Mouse (Mus musculus): ENCODE measurements at regions not wholly inside any gene's neighbourhood (a gene's known extent, or its start where the extent isn't known, plus 50 kb on each side); places are given as distances from the start of the nearest gene placed in this dataset.

DNA sequence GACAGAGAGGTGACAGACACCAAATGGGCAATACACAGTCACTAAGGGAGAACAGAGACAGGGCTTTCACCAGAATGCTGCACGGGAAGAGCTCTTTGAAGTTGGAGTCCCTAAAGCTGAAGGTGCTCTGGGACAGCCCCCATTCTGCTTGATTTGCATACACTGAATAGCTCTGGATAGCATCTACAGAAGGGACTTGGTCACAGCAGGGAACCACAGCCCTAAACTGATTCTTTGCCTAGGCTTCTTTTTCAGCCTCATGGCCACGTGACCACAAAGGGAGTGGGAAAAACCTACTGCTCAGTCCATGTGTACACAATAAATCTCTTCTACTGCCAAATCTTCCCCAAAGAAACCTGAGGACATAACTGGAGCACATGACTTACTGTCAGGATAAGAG, 221.3 kb downstream of the Opa1 start:
- H3K4me1 ChIP-seq, result peaks cover 27% of the 10 kb centered on the region
- no peak overlapping the region for H3K4me2 ChIP-seq (replicated peaks)
- no peaks in the 10 kb centered on the region for H3K36me3 ChIP-seq
- WGBS, result 43% methylated on average over 2 of the region's 2 CpGs
- no peak overlapping the region for H3K9ac ChIP-seq
- no peaks in the 10 kb centered on the region for H3K9me3 ChIP-seq (replicated peaks)
- H3K27me3 ChIP-seq, result peaks cover 4% of the 10 kb centered on the region; the same call in 1 of the 2 replicates
- ATAC-seq (ENCODE audit: insufficient number of reproducible peaks, low FRiP score, low TSS enrichment, low read depth), result no peak
- no peak overlapping the region for H3K27ac ChIP-seq (replicated peaks)
- no peak overlapping the region for H3K4me3 ChIP-seq (replicated peaks)

DNA sequence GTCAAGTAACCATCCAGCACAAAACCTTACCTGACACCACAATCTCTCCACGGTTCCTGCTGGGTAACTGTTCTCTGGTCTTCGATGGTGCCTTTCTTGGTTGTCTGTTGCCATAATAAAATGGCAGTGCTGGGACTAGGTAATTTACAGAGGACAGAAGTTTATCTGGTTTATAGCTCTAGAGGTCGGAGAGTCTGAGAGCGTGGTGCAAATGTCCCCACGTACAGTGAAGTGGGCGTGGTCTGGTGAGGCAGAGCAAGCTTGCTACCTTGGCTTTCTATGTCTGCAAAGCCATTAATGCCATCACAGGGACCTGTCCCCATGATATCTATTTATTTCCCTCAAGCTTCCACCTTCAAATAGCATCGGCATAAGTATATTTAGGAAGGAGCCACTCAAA, 223.0 kb downstream of the Opa1 start:
- Histone ChIP-seq H3K27ac (replicated peaks) (peak overlapping the region; percentile 63), H3K9ac (no peak overlapping the region), H3K4me3 (replicated peaks) (no peak overlapping the region), H3K27me3 (0 out of 2 replicates have a peak, but pooled peaks cover 4% of the 10 kb centered on the region), H3K4me2 (replicated peaks) (no peak overlapping the region), H3K9me3 (replicated peaks) (no peaks in the 10 kb centered on the region), H3K36me3 (no peaks in the 10 kb centered on the region), H3K4me1 (peaks cover 27% of the 10 kb centered on the region)
- no peak for ATAC-seq (ENCODE audit: insufficient number of reproducible peaks, low FRiP score, low TSS enrichment, low read depth)
- 85% methylated on average over 7 of the region's 7 CpGs for WGBS

DNA sequence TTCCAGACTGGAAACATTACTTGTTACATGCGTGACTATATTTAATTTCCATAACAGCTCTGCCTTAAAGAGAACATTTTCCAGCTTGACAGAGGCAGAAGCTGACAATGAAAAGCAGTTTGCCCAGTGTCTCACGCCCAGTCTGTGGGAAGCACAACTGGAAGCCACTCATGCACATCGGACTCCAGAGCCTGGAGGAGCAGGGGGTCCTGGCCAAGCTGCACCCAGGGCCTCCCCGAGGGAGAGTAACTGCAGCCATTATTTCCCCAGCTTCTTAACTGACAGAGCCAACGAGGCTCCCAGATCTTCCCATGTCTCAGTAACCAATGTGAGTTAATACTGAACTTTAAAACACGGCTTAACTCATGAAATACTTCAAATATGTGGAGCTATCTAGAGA, 223.5 kb downstream of the Opa1 start:
- Histone ChIP-seq H3K9ac (no peak overlapping the region), H3K27ac (replicated peaks) (peak overlapping the region; percentile 63), H3K27me3 (0 out of 2 replicates have a peak, but pooled peaks cover 6% of the 10 kb centered on the region), H3K9me3 (replicated peaks) (no peaks in the 10 kb centered on the region), H3K4me3 (replicated peaks) (no peak overlapping the region), H3K36me3 (no peaks in the 10 kb centered on the region), H3K4me2 (replicated peaks) (no peak overlapping the region), H3K4me1 (peaks cover 24% of the 10 kb centered on the region)
- WGBS, result 29% methylated on average over 6 of the region's 6 CpGs
- ATAC-seq (ENCODE audit: insufficient number of reproducible peaks, low FRiP score, low TSS enrichment, low read depth), result no peak

DNA sequence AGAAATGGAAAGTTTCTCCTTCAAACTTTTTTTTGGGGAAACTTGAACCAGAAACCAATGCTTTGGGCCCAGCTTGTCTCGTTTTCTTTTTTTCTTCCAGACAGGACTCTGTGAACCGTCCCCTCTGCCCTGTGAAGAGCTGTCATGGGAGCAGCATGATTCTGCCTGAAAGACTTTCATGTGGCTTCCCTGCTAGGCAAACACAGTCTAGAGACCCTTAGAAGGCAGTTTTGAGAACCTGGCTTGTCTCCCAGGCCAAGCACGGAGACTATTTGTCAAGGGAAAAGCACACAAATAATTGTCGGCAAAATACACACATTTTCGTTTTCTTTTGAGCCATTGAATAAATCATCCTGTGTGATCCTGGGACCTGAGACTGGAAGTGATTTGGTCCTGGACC, 228.7 kb downstream of the Opa1 start:
- 0 out of 2 replicates have a peak overlapping the region, but pooled peaks have one; percentile 4 for H3K27ac ChIP-seq (replicated peaks)
- peaks cover 10% of the 10 kb centered on the region; the same call in 1 of the 2 replicates for H3K27me3 ChIP-seq
- H3K4me1 ChIP-seq, result peaks cover 17% of the 10 kb centered on the region
- ATAC-seq (ENCODE audit: insufficient number of reproducible peaks, low FRiP score, low TSS enrichment, low read depth), result no peak
- H3K9me3 ChIP-seq (replicated peaks), result no peaks in the 10 kb centered on the region
- H3K36me3 ChIP-seq, result no peaks in the 10 kb centered on the region
- H3K9ac ChIP-seq, result no peak overlapping the region
- H3K4me3 ChIP-seq (replicated peaks), result no peak overlapping the region
- 20% methylated on average over 5 of the region's 5 CpGs for WGBS
- no peak overlapping the region for H3K4me2 ChIP-seq (replicated peaks)

DNA sequence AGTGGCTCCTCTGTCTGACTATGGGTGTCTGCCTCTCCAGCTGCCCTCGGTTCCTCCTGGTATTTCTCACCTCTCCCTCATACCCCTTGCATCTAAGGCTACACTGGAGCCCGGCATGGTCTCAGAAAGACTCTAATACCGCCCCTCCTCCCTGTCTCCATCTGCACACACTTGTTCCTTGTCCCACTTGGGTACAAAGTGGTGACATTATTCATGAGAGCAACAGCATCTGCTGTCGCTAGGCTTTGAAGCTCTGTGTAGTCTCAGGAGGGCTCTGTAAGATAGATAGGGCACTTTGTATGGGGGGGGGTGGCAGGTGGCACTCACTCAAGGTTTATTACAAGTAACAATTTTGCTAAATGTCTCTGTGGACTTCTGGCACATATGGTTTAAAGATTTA, 229.7 kb downstream of the Opa1 start:
- H3K9me3 ChIP-seq (replicated peaks), result no peaks in the 10 kb centered on the region
- H3K4me3 ChIP-seq (replicated peaks), result no peak overlapping the region
- no peak overlapping the region for H3K9ac ChIP-seq
- no peak overlapping the region for H3K27ac ChIP-seq (replicated peaks)
- no peak overlapping the region for H3K4me2 ChIP-seq (replicated peaks)
- ATAC-seq (ENCODE audit: insufficient number of reproducible peaks, low FRiP score, low TSS enrichment, low read depth), result no peak
- H3K36me3 ChIP-seq, result no peaks in the 10 kb centered on the region
- peaks cover 25% of the 10 kb centered on the region for H3K4me1 ChIP-seq
- WGBS, result 69% methylated on average over 4 of the region's 4 CpGs
- H3K27me3 ChIP-seq, result peaks cover 10% of the 10 kb centered on the region; the same call in 1 of the 2 replicates

DNA sequence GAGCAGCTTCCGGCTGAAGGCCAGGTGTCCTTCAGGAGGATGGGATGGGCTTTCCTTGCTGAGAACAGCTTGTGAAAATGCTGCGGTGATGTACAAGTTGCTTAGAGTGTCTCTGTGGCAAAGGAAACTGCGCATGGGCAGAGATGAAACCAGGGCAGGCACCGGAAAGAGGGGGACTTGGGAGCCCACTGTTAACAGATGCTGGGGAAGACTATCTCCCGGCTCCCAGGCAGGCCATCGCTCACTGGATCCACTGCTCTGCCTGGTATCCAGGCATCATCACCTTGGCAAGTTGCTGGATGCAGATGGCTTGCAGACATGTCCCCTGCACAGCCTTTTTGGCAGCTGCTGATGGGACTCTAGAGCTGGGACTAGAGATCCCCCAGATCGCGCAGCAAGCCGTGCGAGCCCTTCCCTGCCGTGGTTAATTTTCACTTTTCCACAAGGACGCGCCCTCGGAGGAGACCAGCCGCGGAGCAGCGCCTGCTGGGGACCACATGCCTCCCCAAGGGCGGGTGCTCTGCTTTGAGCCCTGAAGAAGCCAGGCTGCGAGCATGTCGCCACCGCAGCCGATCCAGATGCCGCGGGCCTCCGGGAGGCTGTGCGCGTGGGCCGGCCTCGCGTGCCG, 234.4 kb downstream of the Opa1 start:
- Histone ChIP-seq H3K27me3 (peaks cover 4% of the 10 kb centered on the region; the same call in 1 of the 2 replicates), H3K36me3 (no peaks in the 10 kb centered on the region), H3K4me2 (replicated peaks) (peak overlapping the region; percentile 93), H3K27ac (replicated peaks) (peak overlapping the region; percentile 90), H3K4me1 (peaks cover 52% of the 10 kb centered on the region), H3K4me3 (replicated peaks) (peak overlapping the region; percentile 54), H3K9me3 (replicated peaks) (no peaks in the 10 kb centered on the region), H3K9ac (peak overlapping the region; percentile 46)
- ATAC-seq (ENCODE audit: insufficient number of reproducible peaks, low FRiP score, low TSS enrichment, low read depth), result peak; percentile 77
- WGBS, result 3% methylated on average over 31 of the region's 31 CpGs

DNA sequence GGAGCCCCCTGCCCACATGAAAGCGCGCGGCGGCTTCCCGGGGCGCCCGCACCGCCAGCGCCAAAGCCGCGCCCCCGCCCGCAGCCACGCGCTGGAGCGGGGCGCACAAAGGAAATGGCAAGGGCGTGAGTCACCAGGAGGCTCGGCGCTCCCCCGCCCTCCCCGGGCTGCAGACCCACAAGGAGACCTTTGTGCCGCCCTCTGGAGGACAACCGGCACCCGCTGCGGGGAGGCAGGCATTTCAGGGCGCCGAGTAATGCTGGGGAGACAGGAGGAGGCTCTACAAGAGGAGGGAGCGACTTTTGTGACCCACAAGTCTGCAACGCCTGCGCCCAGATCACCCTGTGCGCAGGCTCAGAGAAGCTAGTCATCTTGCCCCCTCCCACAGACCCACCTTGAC, 234.9 kb downstream of the Opa1 start:
- peaks cover 4% of the 10 kb centered on the region; the same call in 1 of the 2 replicates for H3K27me3 ChIP-seq
- H3K4me1 ChIP-seq, result peaks cover 48% of the 10 kb centered on the region
- whole genome bisulfite sequencing, result 2% methylated on average over 32 of the region's 32 CpGs
- no peaks in the 10 kb centered on the region for H3K9me3 ChIP-seq (replicated peaks)
- ATAC-seq (ENCODE audit: insufficient number of reproducible peaks, low FRiP score, low TSS enrichment, low read depth), result peak; percentile 85
- H3K4me3 ChIP-seq (replicated peaks), result peak overlapping the region; percentile 54
- H3K4me2 ChIP-seq (replicated peaks), result peak overlapping the region; percentile 93
- no peaks in the 10 kb centered on the region for H3K36me3 ChIP-seq
- H3K9ac ChIP-seq, result peak overlapping the region; percentile 46
- peak overlapping the region; percentile 90 for H3K27ac ChIP-seq (replicated peaks)

DNA sequence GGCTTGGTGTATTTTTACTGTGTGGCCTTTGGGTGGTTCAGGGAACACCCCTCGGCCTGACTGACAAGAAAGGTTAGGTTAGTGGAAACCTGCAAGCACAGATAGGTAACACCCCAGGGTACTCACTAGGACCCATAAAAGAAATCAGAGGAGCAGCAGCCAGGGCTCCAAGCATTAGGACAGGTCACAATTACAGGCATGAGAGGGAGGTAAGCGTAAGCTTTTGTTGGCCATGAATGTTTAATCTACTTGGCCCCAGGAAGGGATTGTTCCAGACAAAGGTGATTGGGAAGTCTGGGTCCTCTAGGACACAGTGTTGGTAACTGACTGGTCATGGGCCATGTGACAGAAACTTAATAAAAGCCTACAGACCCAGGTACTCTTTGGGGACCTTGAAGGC, 235.5 kb downstream of the Opa1 start:
- no peak overlapping the region for H3K4me3 ChIP-seq (replicated peaks)
- no peak for ATAC-seq (ENCODE audit: insufficient number of reproducible peaks, low FRiP score, low TSS enrichment, low read depth)
- peaks cover 4% of the 10 kb centered on the region; the same call in 1 of the 2 replicates for H3K27me3 ChIP-seq
- WGBS, result 69% methylated on average over 2 of the region's 2 CpGs
- H3K9me3 ChIP-seq (replicated peaks), result no peaks in the 10 kb centered on the region
- H3K27ac ChIP-seq (replicated peaks), result peak overlapping the region; percentile 90
- H3K36me3 ChIP-seq, result no peaks in the 10 kb centered on the region
- peaks cover 48% of the 10 kb centered on the region for H3K4me1 ChIP-seq
- H3K9ac ChIP-seq, result no peak overlapping the region
- no peak overlapping the region; the same call in 1 of the 2 replicates for H3K4me2 ChIP-seq (replicated peaks)

DNA sequence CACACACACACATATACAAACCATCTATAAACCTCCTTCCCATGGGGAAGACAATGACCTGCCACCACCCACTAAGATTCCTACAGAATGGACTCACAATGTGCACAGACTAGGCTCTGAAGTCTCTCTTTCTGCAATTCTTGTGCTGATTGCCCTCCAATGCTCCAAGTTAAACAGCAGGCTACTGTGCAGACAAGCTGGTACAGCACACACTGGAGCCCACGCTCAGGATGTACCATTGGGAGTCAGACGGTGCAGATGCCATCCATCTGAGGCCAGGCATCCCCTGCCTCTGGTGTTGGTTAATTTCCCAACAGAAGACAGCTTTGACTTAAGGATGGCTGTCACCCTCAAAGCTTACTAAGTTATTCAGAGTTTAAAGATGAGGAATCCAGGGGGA, 236.1 kb downstream of the Opa1 start:
- 55% methylated on average over 2 of the region's 2 CpGs for WGBS
- Histone ChIP-seq H3K9ac (no peak overlapping the region), H3K4me1 (peaks cover 48% of the 10 kb centered on the region), H3K36me3 (no peaks in the 10 kb centered on the region), H3K27ac (replicated peaks) (peak overlapping the region; percentile 39; the same call in 1 of the 2 replicates), H3K9me3 (replicated peaks) (no peaks in the 10 kb centered on the region), H3K4me3 (replicated peaks) (no peak overlapping the region), H3K27me3 (peaks cover 4% of the 10 kb centered on the region; the same call in 1 of the 2 replicates), H3K4me2 (replicated peaks) (no peak overlapping the region)
- no peak for ATAC-seq (ENCODE audit: insufficient number of reproducible peaks, low FRiP score, low TSS enrichment, low read depth)

DNA sequence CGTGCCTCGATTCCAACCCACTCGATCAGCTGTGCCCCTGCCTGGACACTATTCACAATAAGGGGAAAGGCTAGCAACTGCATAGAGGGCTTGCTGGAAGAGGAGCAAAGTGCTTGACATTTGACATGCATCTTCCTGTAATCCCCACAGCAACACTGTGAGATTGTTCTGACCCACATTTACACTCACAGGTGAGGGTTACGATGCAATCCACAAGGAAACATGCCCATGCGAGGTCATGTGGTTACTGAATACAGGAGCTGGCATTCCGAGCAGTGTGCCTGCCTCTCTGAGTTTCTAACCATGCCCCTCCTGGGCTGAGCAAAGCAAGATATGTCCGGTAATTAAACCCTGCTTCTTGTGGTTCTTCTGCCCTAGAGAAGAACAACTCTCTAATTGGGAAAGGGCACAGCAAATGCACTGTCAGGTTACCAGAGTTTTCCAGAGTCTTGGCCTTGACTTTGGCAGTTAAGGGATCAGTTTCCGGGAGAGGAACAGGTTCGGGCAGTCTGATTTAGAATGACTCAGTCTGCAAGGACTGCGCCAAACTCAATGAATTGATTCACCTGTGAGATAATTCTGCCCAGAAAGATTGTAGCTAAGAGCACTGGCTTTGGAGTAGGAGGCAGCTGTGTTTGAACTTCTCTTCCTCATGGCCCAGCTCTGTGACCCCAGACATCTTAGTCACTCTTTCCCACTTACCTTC, 236.7 kb downstream of the Opa1 start:
- ATAC-seq (ENCODE audit: insufficient number of reproducible peaks, low FRiP score, low TSS enrichment, low read depth), result no peak
- peaks cover 48% of the 10 kb centered on the region for H3K4me1 ChIP-seq
- peaks cover 3% of the 10 kb centered on the region; the same call in 1 of the 2 replicates for H3K27me3 ChIP-seq
- H3K9ac ChIP-seq, result no peak overlapping the region
- WGBS, result 54% methylated on average over 10 of the region's 10 CpGs
- H3K4me3 ChIP-seq (replicated peaks), result no peak overlapping the region
- peak overlapping the region; percentile 39 for H3K27ac ChIP-seq (replicated peaks)
- H3K36me3 ChIP-seq, result no peaks in the 10 kb centered on the region
- H3K9me3 ChIP-seq (replicated peaks), result no peaks in the 10 kb centered on the region
- H3K4me2 ChIP-seq (replicated peaks), result no peak overlapping the region

DNA sequence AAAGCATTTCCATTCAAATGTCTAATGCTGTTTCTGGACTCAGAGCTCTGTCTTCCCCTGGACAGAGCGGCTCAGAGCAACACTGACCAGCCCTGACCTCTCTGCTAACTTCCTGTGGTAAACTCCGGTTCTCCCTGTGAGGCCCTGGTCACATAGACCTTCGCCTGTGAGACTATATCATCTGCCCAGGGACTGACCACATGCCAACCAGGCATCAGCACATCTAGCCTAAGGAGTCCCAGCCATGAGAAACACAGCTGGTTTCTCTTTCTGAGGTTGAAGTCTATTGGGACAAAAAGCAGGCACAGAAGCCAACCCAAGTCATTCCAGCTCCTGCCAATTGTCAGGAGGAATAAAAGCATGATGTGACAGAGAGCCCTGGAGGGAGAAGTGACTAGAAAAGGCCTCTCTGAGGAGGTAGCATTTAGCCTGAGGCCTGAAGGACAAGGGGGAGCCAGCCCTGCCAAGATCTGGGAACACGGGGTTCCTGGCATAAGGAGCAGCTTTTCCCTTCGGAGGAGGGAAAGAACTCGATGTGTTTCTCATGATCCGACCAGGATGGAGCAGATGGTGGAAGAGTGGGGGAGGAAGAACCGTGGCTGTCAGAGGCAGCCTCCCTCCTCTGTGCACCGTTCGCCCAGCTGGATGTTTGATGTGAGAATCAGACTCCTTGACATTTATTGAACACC, 237.7 kb downstream of the Opa1 start:
- H3K27ac ChIP-seq (replicated peaks), result peak overlapping the region; percentile 40; the same call in 1 of the 2 replicates
- no peak overlapping the region for H3K4me2 ChIP-seq (replicated peaks)
- WGBS, result 39% methylated on average over 10 of the region's 10 CpGs
- no peaks in the 10 kb centered on the region; the same call in 1 of the 2 replicates for H3K27me3 ChIP-seq
- H3K9me3 ChIP-seq (replicated peaks), result no peaks in the 10 kb centered on the region
- no peak overlapping the region for H3K4me3 ChIP-seq (replicated peaks)
- no peak overlapping the region for H3K9ac ChIP-seq
- no peaks in the 10 kb centered on the region for H3K36me3 ChIP-seq
- no peak for ATAC-seq (ENCODE audit: insufficient number of reproducible peaks, low FRiP score, low TSS enrichment, low read depth)
- peaks cover 48% of the 10 kb centered on the region for H3K4me1 ChIP-seq

Data from embryonic facial prominence, embryonic 15.5 days (tissue).